Mouse (Mus musculus): ENCODE results near the gene Cryaa.

- no peak for TF ChIP-seq POLR2A (IDR thresholded peaks at IDR 0.05; ENCODE audit: borderline replicate concordance, low read depth, low read length)
- peak; percentile 56; the same call in 1 of the 2 replicates for TF ChIP-seq CTCF (IDR thresholded peaks at IDR 0.05; ENCODE audit: low read depth, low read length)
Measured at GRCm38 (mm10) chr17:31664760-31665159, 12.8 kb upstream of the Cryaa start.

Measured in bone marrow macrophage, adult 2 months (primary cell).